Mouse (Mus musculus) limb, embryonic 15.5 days (tissue): ENCODE results near the gene Olfr1029. TPM values are rescaled to one million over a fixed set of nuclear protein-coding genes. Genes with fewer than 3 reads are reported as not detected.
"Not testable (repeated sequence)": the region's sequence is repeated elsewhere in the genome, so short reads cannot be mapped to it uniquely, and the experiment has no call there.

Source experiments
- ATAC-seq: fragments of 200-750 bp; cut with Nextera tagmentation; 2 replicates; pipeline ENCODE4 v1.8.0; 2017; ENCODE audit warnings: low read depth, moderate TSS enrichment; ENCODE audit not compliant: insufficient number of reproducible peaks, low FRiP score, low TSS enrichment
- H3K27ac ChIP-seq: fragments of 300-500 bp; sonication (generic); 2 replicates; pipeline ENCODE4 v1.5.1; 2015; ENCODE audit warnings: moderate library complexity, mild to moderate bottlenecking, inconsistent platforms
- H3K27me3 ChIP-seq: fragments of 300-500 bp; sonication (generic); 2 replicates; pipeline ENCODE4 v1.6.1; 2015; ENCODE audit warnings: inconsistent platforms
- H3K36me3 ChIP-seq: fragments of 300-500 bp; sonication (generic); 2 replicates; pipeline ENCODE4 v1.6.1; 2015; ENCODE audit warnings: inconsistent platforms
- H3K4me1 ChIP-seq: fragments of 300-500 bp; sonication (generic); 2 replicates; pipeline ENCODE4 v1.6.1; 2015; ENCODE audit warnings: inconsistent platforms
- H3K4me2 ChIP-seq: fragments of 300-500 bp; sonication (generic); 2 replicates; pipeline ENCODE4 v1.6.1; 2015; ENCODE audit warnings: mild to moderate bottlenecking, inconsistent platforms
- H3K4me3 ChIP-seq: fragments of 300-500 bp; sonication (generic); 2 replicates; pipeline ENCODE4 v1.5.1; 2015; ENCODE audit warnings: mild to moderate bottlenecking, inconsistent platforms
- H3K9ac ChIP-seq: fragments of 300-500 bp; sonication (generic); 2 replicates; pipeline ENCODE4 v1.6.1; 2015; ENCODE audit warnings: inconsistent platforms
- H3K9me3 ChIP-seq: fragments of 300-500 bp; sonication (generic); 2 replicates; pipeline ENCODE4 v1.6.1; 2016; ENCODE audit warnings: inconsistent platforms
- WGBS: fragments of 180-500 bp; shearing (Covaris S2); methylation state at CpG from one replicate; pipeline ENCODE4 v1.1.7; 2015; 5-methylcytosine and 5-hydroxymethylcytosine counted together
- polyA plus RNA-seq: library from polyadenylated mRNA; unstranded; fragments of >200 nt; fragmentation: Nextera tagmentation; extraction: Ambion mirVana; gene quantifications from 2 replicates; pipeline ENCODE4 v1.2.1, GENCODE M21; 2015

Gene Olfr1029
- polyA plus RNA-seq, result not detected in 2 replicates

DNA sequence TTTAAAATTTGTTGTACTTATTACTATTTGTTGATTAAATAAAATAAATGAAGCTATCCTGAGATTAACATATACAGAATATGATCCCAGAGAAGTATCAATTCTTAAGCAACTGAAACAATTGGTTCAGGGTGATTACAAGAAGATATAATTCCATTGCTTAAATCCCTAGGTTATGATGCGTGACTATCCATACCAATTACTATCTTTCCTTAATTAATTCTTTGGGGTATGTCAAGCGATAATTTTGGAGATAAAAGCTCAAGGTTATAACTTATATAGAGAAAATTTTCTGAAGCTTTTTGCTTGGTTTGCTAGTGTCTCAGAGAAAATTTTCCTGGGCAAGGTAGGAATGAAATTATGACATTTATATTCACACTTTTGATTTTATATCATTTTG, at the start of gene Olfr1029:
TSS of gene Olfr1029 (plus strand) at position 301 of the 400 bp plus-strand sequence.
- Histone ChIP-seq H3K4me3 (no peak within 1 kb of the TSS), H3K27me3 (no peaks in the 10 kb centered on the region), H3K4me2 (no peak within 1 kb of the TSS), H3K9ac (no peak within 1 kb of the TSS), H3K36me3 (no peaks in the 10 kb centered on the region), H3K4me1 (no peaks in the 10 kb centered on the region), H3K27ac (no peak within 1 kb of the TSS), H3K9me3 (no peaks in the 10 kb centered on the region)
- 92% methylated on average over 2 of the region's 2 CpGs for WGBS
- no peak for ATAC-seq

DNA sequence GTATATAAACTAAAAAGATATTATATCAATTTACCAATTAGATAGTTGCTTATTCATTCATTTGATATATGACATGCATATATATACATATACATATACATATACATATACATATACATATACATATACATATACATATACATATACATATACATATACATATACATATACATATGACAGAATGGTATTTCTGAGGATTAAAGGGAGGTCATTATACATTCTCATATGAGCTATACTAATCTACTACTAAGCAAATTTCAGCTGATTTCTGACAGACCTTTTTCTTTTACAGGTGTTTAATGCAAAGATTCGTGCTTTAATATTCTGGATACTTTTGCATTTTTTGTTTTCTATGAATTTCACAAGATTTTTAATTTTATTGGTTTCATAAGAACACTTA, 23.6 kb upstream of the Olfr1029 start, which contains the start of gene Olfr1028:
TSS of gene Olfr1028 (plus strand) at position 301 of the 400 bp plus-strand sequence.
- H3K4me1 ChIP-seq, result no peaks in the 10 kb centered on the region
- no peak within 1 kb of the TSS for H3K9ac ChIP-seq
- no peaks in the 10 kb centered on the region for H3K36me3 ChIP-seq
- H3K4me2 ChIP-seq, result no peak within 1 kb of the TSS
- no peak for ATAC-seq
- whole genome bisulfite sequencing, result 78% methylated on average over 1 of the region's 1 CpGs
- H3K27me3 ChIP-seq, result no peaks in the 10 kb centered on the region
- H3K9me3 ChIP-seq, result no peaks in the 10 kb centered on the region
- no peak within 1 kb of the TSS for H3K27ac ChIP-seq
- no peak within 1 kb of the TSS for H3K4me3 ChIP-seq

DNA sequence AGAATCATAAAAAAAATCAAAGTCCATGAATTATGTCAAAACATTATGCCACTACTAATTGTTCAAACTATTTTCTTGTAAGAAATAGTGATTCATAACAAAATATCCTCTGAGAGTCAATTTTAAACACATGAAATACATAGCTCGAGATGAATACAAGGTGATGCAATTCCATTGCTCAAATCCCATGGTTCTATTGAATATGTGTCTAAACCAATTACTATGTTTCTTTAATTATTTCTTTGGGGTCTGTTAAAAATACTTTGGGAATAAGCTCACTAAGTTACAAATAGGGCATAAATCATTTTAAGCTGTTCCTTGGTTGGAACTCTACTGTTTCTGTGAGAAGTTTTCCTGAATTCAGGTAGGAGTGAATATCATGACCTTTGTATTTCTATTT, 5.3 kb downstream of the Olfr1029 start, which contains the start of gene Olfr1030:
TSS of gene Olfr1030 (plus strand) at position 301 of the 400 bp plus-strand sequence.
- Histone ChIP-seq H3K36me3 (no peaks in the 10 kb centered on the region), H3K9ac (no peak within 1 kb of the TSS), H3K27me3 (no peaks in the 10 kb centered on the region), H3K4me2 (no peak within 1 kb of the TSS), H3K4me3 (no peak within 1 kb of the TSS), H3K27ac (no peak within 1 kb of the TSS), H3K4me1 (no peaks in the 10 kb centered on the region), H3K9me3 (no peaks in the 10 kb centered on the region)
- 65% methylated on average over 1 of the region's 1 CpGs for WGBS
- ATAC-seq, result no peak

DNA sequence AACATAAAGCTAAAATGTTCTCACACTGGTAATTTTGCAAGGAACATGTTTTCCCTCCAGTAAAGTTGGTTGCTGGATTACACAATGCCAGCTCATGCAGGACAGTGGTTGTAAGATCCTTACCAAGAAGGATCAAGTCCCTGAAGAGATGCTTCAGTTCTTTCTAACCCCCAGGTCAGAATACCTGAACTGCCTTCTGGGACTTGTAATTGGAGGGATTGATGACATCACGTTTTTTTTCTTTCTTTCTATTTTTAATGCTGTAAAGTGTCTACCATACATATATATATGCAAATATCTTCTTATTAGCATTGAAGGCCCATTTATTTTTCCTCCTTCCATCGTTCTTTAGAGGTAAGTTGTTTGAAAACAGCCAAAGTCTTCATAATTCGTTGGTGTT, 16.3 kb downstream of the Olfr1029 start, which contains the start of gene Olfr1031:
TSS of gene Olfr1031 (plus strand) at position 301 of the 400 bp plus-strand sequence.
- no peak within 1 kb of the TSS for H3K4me2 ChIP-seq

DNA sequence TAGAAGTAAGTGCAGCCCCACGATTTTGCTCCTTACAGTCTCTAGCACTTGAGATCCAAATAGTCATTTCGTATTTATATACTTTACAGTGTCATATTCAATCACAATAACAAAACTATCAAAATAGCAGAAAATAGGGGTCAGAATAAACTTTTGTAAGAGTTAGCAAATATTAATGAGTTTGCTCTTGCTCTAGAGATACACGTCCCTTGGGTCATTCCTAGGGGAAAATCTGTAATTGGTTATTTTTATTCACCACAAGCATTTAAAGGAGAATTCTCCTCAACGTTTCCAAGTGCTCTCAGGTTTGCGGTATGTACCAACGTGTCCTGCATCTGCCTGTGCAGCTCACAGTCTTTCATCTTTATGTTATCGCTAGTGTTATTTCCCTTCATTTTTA, 31.5 kb downstream of the Olfr1029 start, which contains the start of gene Olfr1032:
TSS of gene Olfr1032 (plus strand) at position 301 of the 400 bp plus-strand sequence.
- Histone ChIP-seq H3K9me3 (no peaks in the 10 kb centered on the region), H3K36me3 (no peaks in the 10 kb centered on the region), H3K9ac (no peak within 1 kb of the TSS), H3K27me3 (no peaks in the 10 kb centered on the region), H3K4me2 (no peak within 1 kb of the TSS), H3K4me1 (no peaks in the 10 kb centered on the region), H3K4me3 (no peak within 1 kb of the TSS), H3K27ac (no peak within 1 kb of the TSS)
- no peak for ATAC-seq
- WGBS, result 78% methylated on average over 7 of the region's 7 CpGs

More for the DNA sequence above, 16.3 kb downstream of the Olfr1029 start, which contains the start of gene Olfr1031:
- no peaks in the 10 kb centered on the region for H3K9me3 ChIP-seq
- no peak within 1 kb of the TSS for H3K4me3 ChIP-seq
- no peak within 1 kb of the TSS for H3K9ac ChIP-seq
- no peaks in the 10 kb centered on the region for H3K27me3 ChIP-seq
- WGBS, result 55% methylated on average over 3 of the region's 3 CpGs
- H3K27ac ChIP-seq, result no peak within 1 kb of the TSS
- no peaks in the 10 kb centered on the region for H3K4me1 ChIP-seq
- no peak for ATAC-seq
- no peaks in the 10 kb centered on the region for H3K36me3 ChIP-seq

DNA sequence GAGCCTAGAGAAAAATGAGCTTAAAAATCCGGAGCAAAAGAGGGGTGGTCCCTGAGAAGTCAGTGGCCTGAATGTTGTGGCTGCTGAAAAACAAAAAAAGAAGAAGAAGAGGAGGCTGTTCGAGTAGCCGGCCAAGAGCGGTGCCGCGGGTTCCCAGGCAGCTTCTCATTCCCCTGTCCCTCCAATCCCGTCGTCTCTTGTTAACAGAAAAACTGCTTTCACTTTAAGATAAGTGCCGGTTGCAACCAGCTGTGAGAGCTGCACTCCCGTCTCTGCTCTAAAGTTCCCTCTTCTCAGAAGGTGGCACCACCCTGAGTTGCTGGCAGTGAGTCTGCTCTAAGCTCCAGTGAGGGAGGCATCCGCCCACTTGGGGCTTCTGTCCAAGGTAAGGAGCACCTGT, 46.7 kb downstream of the Olfr1029 start, which contains the start of gene Olfr1033:
TSS of gene Olfr1033 (plus strand) at position 228 of the 400 bp plus-strand sequence.
- 3% methylated on average over 11 of the region's 11 CpGs for WGBS
- H3K27ac ChIP-seq, ATAC-seq, H3K36me3 ChIP-seq, H3K9me3 ChIP-seq, H3K9ac ChIP-seq, H3K27me3 ChIP-seq, H3K4me1 ChIP-seq: not testable (repeated sequence)
- peak within 1 kb of the TSS; percentile 34 for H3K4me3 ChIP-seq
- peak within 1 kb of the TSS; percentile 40 for H3K4me2 ChIP-seq

DNA sequence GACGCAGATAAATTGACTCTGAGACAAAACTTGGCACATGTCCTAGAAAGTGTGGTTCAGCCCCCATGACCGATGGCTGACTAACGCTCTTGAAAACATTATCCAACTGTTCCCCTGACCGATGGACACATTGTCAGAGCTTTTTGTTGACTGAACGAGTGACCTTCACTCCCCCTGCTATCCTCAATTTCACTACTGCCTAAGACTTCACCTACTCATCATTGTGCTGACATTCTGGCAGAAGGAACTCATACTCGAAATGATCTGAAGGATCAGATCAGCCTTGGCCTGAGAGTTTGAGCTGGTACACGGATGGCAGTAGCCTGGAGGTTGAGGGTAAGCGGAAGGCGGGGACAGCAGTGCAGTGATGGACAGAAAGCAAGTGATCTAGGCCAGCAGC, 47.8 kb downstream of the Olfr1029 start:
- not testable (repeated sequence) for H3K4me3 ChIP-seq, H3K4me2 ChIP-seq, ATAC-seq, H3K36me3 ChIP-seq, H3K4me1 ChIP-seq, H3K9ac ChIP-seq, H3K27me3 ChIP-seq, H3K9me3 ChIP-seq, H3K27ac ChIP-seq
- WGBS, result 81% methylated on average over 5 of the region's 9 CpGs

Other genes with a start within 250 kb of the Olfr1029 start
- gene Olfr1012, start 211.1 kb upstream of the Olfr1029 start, polyA plus RNA-seq, result not detected in 2 replicates
- gene Olfr1013, start 206.8 kb upstream of the Olfr1029 start, polyA plus RNA-seq, result not detected in 2 replicates
- gene Olfr1014, start 201.2 kb upstream of the Olfr1029 start, polyA plus RNA-seq, result not detected in 2 replicates
- not detected in 2 replicates for gene Olfr1015, start 191.9 kb upstream of the Olfr1029 start, polyA plus RNA-seq
- gene Olfr1016, start 171.4 kb upstream of the Olfr1029 start, polyA plus RNA-seq, result not detected in 2 replicates
- gene Olfr1018, start 155.4 kb upstream of the Olfr1029 start, polyA plus RNA-seq, result not detected in 2 replicates
- gene Olfr1019, start 128.4 kb upstream of the Olfr1029 start, polyA plus RNA-seq, result not detected in 2 replicates
- gene Olfr1020, start 126.9 kb upstream of the Olfr1029 start, polyA plus RNA-seq, result not detected in 2 replicates
- gene Olfr1022, start 105.3 kb upstream of the Olfr1029 start, polyA plus RNA-seq, result not detected in 2 replicates
- not detected in 2 replicates for gene Olfr1023, start 88.3 kb upstream of the Olfr1029 start, polyA plus RNA-seq
- gene Olfr1024, start 68.8 kb upstream of the Olfr1029 start, polyA plus RNA-seq, result not detected in 2 replicates
- not detected in 2 replicates for gene Olfr1025-ps1, start 58.7 kb upstream of the Olfr1029 start, polyA plus RNA-seq
- gene Olfr1026, start 52.3 kb upstream of the Olfr1029 start, polyA plus RNA-seq, result not detected in 2 replicates
- gene Olfr1028, start 23.5 kb upstream of the Olfr1029 start, polyA plus RNA-seq, result not detected in 2 replicates
- not detected in 2 replicates for gene Olfr1030, start 5.4 kb downstream of the Olfr1029 start, polyA plus RNA-seq
- not detected in 2 replicates for gene Olfr1031, start 16.4 kb downstream of the Olfr1029 start, polyA plus RNA-seq
- gene Olfr1032, start 31.6 kb downstream of the Olfr1029 start, polyA plus RNA-seq, result not detected in 2 replicates
- 1.6 TPM in 2 replicates for gene Olfr1033, start 46.7 kb downstream of the Olfr1029 start, polyA plus RNA-seq
- 0.04 TPM in 1 of 2 replicates, not detected in the other for gene Olfr1034, start 72.0 kb downstream of the Olfr1029 start, polyA plus RNA-seq
- gene Olfr1036, start 100.1 kb downstream of the Olfr1029 start, polyA plus RNA-seq, result not detected in 2 replicates
- not detected in 2 replicates for gene Olfr1037, start 113.5 kb downstream of the Olfr1029 start, polyA plus RNA-seq
- gene Olfr1039, start 162.0 kb downstream of the Olfr1029 start, polyA plus RNA-seq, result not detected in 2 replicates
- not detected in 2 replicates for gene Olfr1040, start 172.8 kb downstream of the Olfr1029 start, polyA plus RNA-seq
- not detected in 2 replicates for gene Olfr1042, start 187.9 kb downstream of the Olfr1029 start, polyA plus RNA-seq
- gene Olfr1043, start 193.6 kb downstream of the Olfr1029 start, polyA plus RNA-seq, result not detected in 2 replicates
- not detected in 2 replicates for gene Olfr1044, start 203.9 kb downstream of the Olfr1029 start, polyA plus RNA-seq
- gene Olfr52, start 211.8 kb downstream of the Olfr1029 start, polyA plus RNA-seq, result not detected in 2 replicates
- gene Olfr1045, start 229.1 kb downstream of the Olfr1029 start, polyA plus RNA-seq, result not detected in 2 replicates
- not detected in 2 replicates for gene Olfr1046, start 245.4 kb downstream of the Olfr1029 start, polyA plus RNA-seq